Mouse (Mus musculus) lung, postnatal 0 days (tissue): ENCODE results near the gene Hoxd10. TPM values are rescaled to one million over a fixed set of nuclear protein-coding genes. Genes with fewer than 3 reads are reported as not detected.

ENCODE experiments used
- ATAC-seq: fragments of 200-750 bp; cut with Nextera tagmentation; 2 replicates; pipeline ENCODE4 v1.8.0; 2017; ENCODE audit warnings: moderate library complexity
- DNase-seq: peaks from one replicate; pipeline ENCODE4 v3.0.0-alpha.2; 2016; ENCODE audit warnings: low spot score
- H3K27ac ChIP-seq: fragments of 300-500 bp; sonication (generic); 2 replicates; pipeline ENCODE4 v1.5.1; 2014; ENCODE audit warnings: antibody characterized with exemption, mild to moderate bottlenecking, low read length, mixed read lengths
- H3K27me3 ChIP-seq: fragments of 300-500 bp; sonication (generic); replicated peaks from 2 replicates; pipeline ENCODE4 v1.6.1; 2014; ENCODE audit warnings: low read length, mixed read lengths; ENCODE audit not compliant: insufficient read depth
- H3K36me3 ChIP-seq: fragments of 300-500 bp; sonication (generic); 2 replicates; pipeline ENCODE4 v1.6.1; 2014; ENCODE audit warnings: low read length, mixed read lengths; ENCODE audit not compliant: insufficient read depth
- H3K4me1 ChIP-seq: fragments of 300-500 bp; sonication (generic); 2 replicates; pipeline ENCODE4 v1.6.1; 2014; ENCODE audit warnings: antibody characterized with exemption, low read depth, low read length, mixed read lengths; ENCODE audit not compliant: insufficient read depth
- H3K4me2 ChIP-seq: fragments of 300-500 bp; sonication (generic); replicated peaks from 2 replicates; pipeline ENCODE4 v1.6.1; 2014; ENCODE audit warnings: low read depth, mild to moderate bottlenecking, low read length, moderate library complexity, mixed read lengths
- H3K4me3 ChIP-seq: fragments of 300-500 bp; sonication (generic); 2 replicates; pipeline ENCODE4 v1.5.1; 2014; ENCODE audit warnings: low read depth, low read length
- H3K9ac ChIP-seq: fragments of 300-500 bp; sonication (generic); replicated peaks from 2 replicates; pipeline ENCODE4 v1.6.1; 2014; ENCODE audit warnings: low read depth, mild to moderate bottlenecking
- H3K9me3 ChIP-seq: fragments of 300-500 bp; sonication (generic); 2 replicates; pipeline ENCODE4 v1.6.1; 2016; ENCODE audit warnings: low read length, mixed read lengths
- CTCF ChIP-seq: IDR thresholded peaks from 2 replicates; pipeline ENCODE4 v1.5.1; 2016; ENCODE audit warnings: antibody characterized with exemption, mild to moderate bottlenecking
- EP300 ChIP-seq: IDR thresholded peaks from 2 replicates; pipeline ENCODE4 v1.6.1; 2016; ENCODE audit warnings: antibody characterized with exemption, mild to moderate bottlenecking, control low read depth
- WGBS: fragments of 180-500 bp; shearing (Covaris S2); extraction: QIAGEN DNeasy Blood & Tissue Kit; methylation state at CpG from one replicate; pipeline ENCODE4 v1.1.7; 2014; 5-methylcytosine and 5-hydroxymethylcytosine counted together
- microRNA counts: library from miRNA; unstranded; fragments of <30 nt; microRNA quantifications from one replicate; lab custom pipeline; 2015
- microRNA-seq: library from miRNA; unstranded; fragments of <30 nt; microRNA quantifications from one replicate; pipeline ENCODE4, GENCODE M21; 2016
- polyA plus RNA-seq: library from polyadenylated mRNA; unstranded; fragments of >200 nt; fragmentation: Nextera tagmentation; extraction: Ambion mirVana; gene quantifications from 2 replicates; pipeline ENCODE4 v1.2.1, GENCODE M21; 2015

Gene Hoxd10
- polyA plus RNA-seq, 1 experiment from 2014 or later, result 0.20 TPM

DNA sequence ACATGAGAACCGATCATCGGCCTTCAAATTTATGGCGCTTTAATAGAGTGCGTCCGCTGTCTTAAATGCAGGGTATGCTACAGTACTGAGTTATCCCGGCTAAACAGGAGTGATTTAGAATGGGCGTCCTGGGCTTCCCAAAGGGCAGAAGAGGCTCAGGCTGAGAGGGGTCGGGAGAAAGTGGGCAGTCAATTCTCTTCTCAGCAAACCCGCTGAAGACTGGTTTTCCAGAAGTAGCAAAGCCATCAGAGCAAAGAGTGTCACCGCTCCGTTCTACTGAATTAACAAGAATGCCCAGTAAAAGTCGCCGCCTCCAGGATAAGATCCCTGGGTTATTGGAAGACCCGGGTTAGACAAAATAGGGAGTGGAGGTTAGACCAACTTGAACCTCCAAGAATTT, 48.1 kb downstream of the Hoxd10 start:
- ATAC-seq, result no peak
- TF ChIP-seq EP300, result no peak
- TF ChIP-seq CTCF, result no peak
- no peaks in the 10 kb centered on the region for H3K4me1 ChIP-seq
- no peaks in the 10 kb centered on the region for H3K9me3 ChIP-seq
- no peak overlapping the region for H3K27ac ChIP-seq
- 8% methylated on average over 14 of the region's 14 CpGs for WGBS
- no peak overlapping the region for H3K4me2 ChIP-seq
- H3K36me3 ChIP-seq, result no peaks in the 10 kb centered on the region
- no peak for DNase-seq
- H3K27me3 ChIP-seq, result peaks cover 90% of the 10 kb centered on the region
- no peak overlapping the region for H3K4me3 ChIP-seq
- H3K9ac ChIP-seq, result no peak overlapping the region

DNA sequence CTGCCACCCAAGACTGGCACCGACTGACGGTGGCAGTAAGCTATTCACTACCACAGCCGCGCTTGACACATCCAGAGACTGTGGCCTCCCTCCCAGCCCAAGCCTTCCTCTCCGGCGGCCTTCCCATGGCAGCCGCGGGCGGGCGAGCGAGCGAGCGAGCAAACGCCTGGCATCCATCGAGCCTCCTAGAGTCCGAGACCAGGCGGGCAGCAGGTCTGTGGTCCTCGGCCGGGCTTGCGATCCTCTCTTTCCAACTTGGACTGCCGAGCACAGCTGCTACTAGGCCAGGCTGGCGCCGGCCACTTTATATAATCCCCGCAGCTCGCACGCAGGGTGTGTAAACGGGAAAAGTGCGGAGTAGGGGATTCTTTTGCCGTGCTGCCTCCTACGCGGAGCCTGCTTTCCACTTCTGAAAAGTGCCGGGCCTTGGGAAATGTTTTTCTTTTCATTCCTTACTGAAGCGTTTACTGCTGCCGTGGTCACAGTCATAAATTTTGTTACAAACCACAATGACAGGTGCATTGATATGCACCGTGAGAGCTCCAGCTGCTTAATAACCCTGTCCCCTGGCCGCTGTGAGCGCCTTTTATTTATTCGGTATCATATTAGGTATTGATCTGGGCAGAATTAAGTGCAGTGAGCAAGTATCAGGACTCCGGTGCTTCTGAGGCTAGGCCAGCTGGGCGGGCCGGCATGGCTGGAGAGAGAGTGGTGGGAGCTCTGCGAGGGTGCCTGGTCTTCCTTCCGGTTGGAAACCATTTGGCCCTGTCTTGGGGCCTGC, 48.8 kb downstream of the Hoxd10 start:
- Histone ChIP-seq H3K4me1 (no peaks in the 10 kb centered on the region), H3K27me3 (peaks cover 90% of the 10 kb centered on the region), H3K27ac (no peak overlapping the region), H3K4me2 (no peak overlapping the region), H3K4me3 (no peak overlapping the region), H3K9ac (no peak overlapping the region), H3K9me3 (no peaks in the 10 kb centered on the region), H3K36me3 (no peaks in the 10 kb centered on the region)
- no peak for ATAC-seq
- 3% methylated on average over 43 of the region's 43 CpGs for WGBS
- TF ChIP-seq EP300 (no peak), CTCF (no peak)
- no peak for DNase-seq

DNA sequence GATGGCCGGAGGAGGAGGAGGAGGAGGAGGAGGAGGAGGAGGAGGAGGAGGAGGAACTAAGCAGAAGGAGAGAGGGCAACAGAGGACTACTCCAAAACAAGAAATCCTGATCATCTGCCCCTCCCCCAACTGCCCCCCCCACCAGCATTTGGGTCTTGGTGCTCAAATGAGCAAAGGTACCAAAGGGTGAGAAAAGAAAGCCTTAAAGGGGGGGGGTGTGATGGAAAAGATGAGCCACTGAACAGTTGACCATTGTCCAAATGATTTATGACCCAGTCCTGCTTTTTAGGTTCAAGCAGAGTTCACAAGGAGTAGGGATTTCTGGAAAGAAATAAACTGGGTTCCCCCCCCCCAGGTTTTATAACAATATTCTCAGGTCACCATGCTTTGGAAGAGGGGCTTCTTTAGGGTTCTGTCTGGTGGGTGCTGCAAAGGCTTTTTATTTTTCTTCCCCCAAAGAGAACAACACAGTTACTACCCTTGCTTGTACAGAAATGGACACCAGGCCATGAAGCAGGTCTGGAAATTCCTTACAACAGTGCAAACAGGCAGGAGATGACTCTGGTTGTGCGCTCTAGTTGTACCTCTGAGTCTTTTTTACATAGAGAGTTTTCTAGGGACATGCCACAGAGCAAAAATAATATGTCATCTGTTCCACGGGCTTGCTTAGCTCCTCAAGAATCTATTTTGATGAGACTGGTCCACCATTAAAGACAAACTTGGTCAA, 49.7 kb downstream of the Hoxd10 start:
- no peak for DNase-seq
- Histone ChIP-seq H3K27me3 (peaks cover 90% of the 10 kb centered on the region), H3K4me1 (no peaks in the 10 kb centered on the region), H3K27ac (no peak overlapping the region), H3K36me3 (no peaks in the 10 kb centered on the region), H3K4me2 (no peak overlapping the region), H3K4me3 (no peak overlapping the region), H3K9ac (no peak overlapping the region), H3K9me3 (no peaks in the 10 kb centered on the region)
- no peak for TF ChIP-seq CTCF
- no peak for TF ChIP-seq EP300
- WGBS, result 37% methylated on average over 2 of the region's 3 CpGs
- ATAC-seq, result no peak

DNA sequence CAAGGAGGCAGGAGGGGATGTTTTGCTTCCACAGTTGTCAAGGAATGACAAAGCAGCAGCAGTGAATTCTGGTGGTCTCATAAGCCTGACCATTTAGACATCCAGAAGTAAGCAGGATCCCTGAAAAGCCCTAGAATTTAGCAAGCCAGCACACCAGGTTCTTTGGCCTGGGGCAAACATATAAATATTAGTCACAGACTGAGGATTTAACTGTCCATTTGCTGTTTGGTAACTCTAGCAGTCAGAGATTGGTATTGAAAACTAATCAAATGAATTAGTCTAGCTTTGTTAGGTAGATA, 50.2 kb downstream of the Hoxd10 start:
- no peaks in the 10 kb centered on the region for H3K36me3 ChIP-seq
- no peak for TF ChIP-seq CTCF
- TF ChIP-seq EP300, result no peak
- H3K27me3 ChIP-seq, result peaks cover 90% of the 10 kb centered on the region
- no peaks in the 10 kb centered on the region for H3K4me1 ChIP-seq
- H3K4me2 ChIP-seq, result no peak overlapping the region
- H3K4me3 ChIP-seq, result no peak overlapping the region
- H3K9ac ChIP-seq, result no peak overlapping the region
- no peak for DNase-seq
- no peak for ATAC-seq
- H3K9me3 ChIP-seq, result no peaks in the 10 kb centered on the region
- H3K27ac ChIP-seq, result no peak overlapping the region

MicroRNA genes within 50 kb of the gene (microRNA counts, 519-probe panel; counts per million panel counts)
- microRNA mmu-miR-10b (lab: Ali Mortazavi, UCI), result 2,371 counts per million, percentile 7 among the panel's probes with 10 or more counts

Small RNAs within 50 kb of the gene (microRNA-seq; reads per million reads assigned to microRNA genes)
- not detected for gene Gm44463
- gene Mir10b, result 738 reads per million, percentile 72 among the genes with 10 or more reads in this experiment

Other genes starting within 250 kb of the Hoxd10 start
- gene Lnpk, start 112.5 kb upstream of the Hoxd10 start, polyA plus RNA-seq, result 10.6 and 13.3 TPM in 2 replicates
- not detected in 2 replicates for gene Evx2, start 32.4 kb upstream of the Hoxd10 start, polyA plus RNA-seq
- not detected in 2 replicates for gene Hoxd13, start 23.6 kb upstream of the Hoxd10 start, polyA plus RNA-seq
- not detected in 2 replicates for gene Hoxd12, start 16.9 kb upstream of the Hoxd10 start, polyA plus RNA-seq
- not detected in 2 replicates for gene Hoxd11, start 12.4 kb upstream of the Hoxd10 start, polyA plus RNA-seq
- gene Hoxd9, start 5.8 kb downstream of the Hoxd10 start, polyA plus RNA-seq, result 0.33 and 0.38 TPM in 2 replicates
- gene Hoxd8, start 12.7 kb downstream of the Hoxd10 start, polyA plus RNA-seq, result 0.44 and 0.50 TPM in 2 replicates
- gene Hoxd3, start 20.0 kb downstream of the Hoxd10 start, polyA plus RNA-seq, result not detected in 2 replicates
- gene Hoxd4, start 20.0 kb downstream of the Hoxd10 start, polyA plus RNA-seq, result not detected in 2 replicates
- gene Gm28230, start 34.8 kb downstream of the Hoxd10 start, polyA plus RNA-seq, result not detected in 2 replicates
- gene Hoxd1, start 71.1 kb downstream of the Hoxd10 start, polyA plus RNA-seq, result not detected in 2 replicates
- gene Mtx2, start 133.9 kb downstream of the Hoxd10 start, polyA plus RNA-seq, result 83.7 and 87.7 TPM in 2 replicates